Mouse (Mus musculus) hindbrain, embryonic 10.5 days (tissue): ENCODE measurements around the gene Fkbp1b. TPM values are rescaled to one million over a fixed set of nuclear protein-coding genes. Genes with fewer than 3 reads are reported as not detected.

ENCODE experiments used
- DNase-seq: peaks from one replicate; pipeline ENCODE4 v3.0.0-alpha.2; 2017; ENCODE audit warnings: low spot score
- H3K27ac ChIP-seq: fragments of 300-500 bp; sonication (generic); 2 replicates; pipeline ENCODE4 v1.5.1; 2016; ENCODE audit warnings: mild to moderate bottlenecking, moderate library complexity
- H3K27me3 ChIP-seq: fragments of 300-500 bp; sonication (generic); 2 replicates; pipeline ENCODE4 v1.6.1; 2016; ENCODE audit warnings: mild to moderate bottlenecking; ENCODE audit not compliant: poor library complexity, insufficient read depth, severe bottlenecking
- H3K36me3 ChIP-seq: fragments of 300-500 bp; sonication (generic); 2 replicates; pipeline ENCODE4 v1.6.1; 2016; ENCODE audit warnings: mild to moderate bottlenecking, moderate library complexity
- H3K4me1 ChIP-seq: fragments of 300-500 bp; sonication (generic); replicated peaks from 2 replicates; pipeline ENCODE4 v1.6.1; 2016; ENCODE audit warnings: mild to moderate bottlenecking
- H3K4me3 ChIP-seq: fragments of 300-500 bp; sonication (generic); 2 replicates; pipeline ENCODE4 v1.5.1; 2016; ENCODE audit warnings: mild to moderate bottlenecking, moderate library complexity
- H3K9me3 ChIP-seq: fragments of 300-500 bp; sonication (generic); 2 replicates; pipeline ENCODE4 v1.6.1; 2016; ENCODE audit warnings: mild to moderate bottlenecking, moderate library complexity
- WGBS: fragments of 180-500 bp; shearing (Covaris S2); methylation state at CpG from one replicate; pipeline ENCODE4 v1.1.7; 2016; 5-methylcytosine and 5-hydroxymethylcytosine counted together
- polyA plus RNA-seq: library from polyadenylated mRNA; unstranded; fragments of >200 nt; fragmentation: Nextera tagmentation; extraction: Ambion mirVana; gene quantifications from 2 replicates; pipeline ENCODE4 v1.2.1, GENCODE M21; 2016

The Fkbp1b gene
- polyA plus RNA-seq, 1 experiment from 2014 or later, result 14.4 TPM

DNA sequence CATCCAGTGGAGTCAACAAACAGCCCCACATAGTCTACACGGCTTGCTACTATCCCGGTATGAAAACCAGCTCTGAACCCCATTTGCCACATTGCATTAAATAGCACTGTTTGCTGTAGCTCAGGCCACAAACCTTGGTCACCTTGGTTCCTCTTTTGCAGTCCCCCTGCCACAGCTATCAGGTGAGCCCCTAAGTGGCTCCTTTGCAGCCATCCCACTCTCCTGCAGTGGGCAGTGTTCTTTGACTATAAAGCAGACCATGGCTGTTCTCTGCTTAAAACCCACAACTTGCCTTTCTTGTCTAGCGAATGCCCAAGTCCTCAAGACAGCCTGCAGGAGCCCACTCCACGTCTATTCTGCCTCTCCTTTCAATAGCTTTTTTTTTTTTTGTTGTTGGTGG is 30.9 kb upstream of the Fkbp1b start:
- peaks cover 13% of the 10 kb centered on the region for H3K27me3 ChIP-seq
- H3K36me3 ChIP-seq, result no peaks in the 10 kb centered on the region
- no peak overlapping the region for H3K4me3 ChIP-seq
- WGBS, result 55% methylated on average over 4 of the region's 4 CpGs
- H3K9me3 ChIP-seq, result no peaks in the 10 kb centered on the region
- H3K4me1 ChIP-seq, result peaks cover 23% of the 10 kb centered on the region
- H3K27ac ChIP-seq, result no peak overlapping the region
- no peak for DNase-seq

- peaks cover 23% of the 10 kb centered on the region for H3K4me1 ChIP-seq
- H3K9me3 ChIP-seq, result no peaks in the 10 kb centered on the region
- no peak overlapping the region for H3K27ac ChIP-seq
- peaks cover 13% of the 10 kb centered on the region for H3K27me3 ChIP-seq
- no peak overlapping the region for H3K4me3 ChIP-seq
- DNase-seq, result no peak
- H3K36me3 ChIP-seq, result no peaks in the 10 kb centered on the region
- 89% methylated on average over 5 of the region's 5 CpGs for WGBS
Measured at GRCm38 (mm10) chr12:4871260-4871659, 29.9 kb upstream of the Fkbp1b start.

DNA sequence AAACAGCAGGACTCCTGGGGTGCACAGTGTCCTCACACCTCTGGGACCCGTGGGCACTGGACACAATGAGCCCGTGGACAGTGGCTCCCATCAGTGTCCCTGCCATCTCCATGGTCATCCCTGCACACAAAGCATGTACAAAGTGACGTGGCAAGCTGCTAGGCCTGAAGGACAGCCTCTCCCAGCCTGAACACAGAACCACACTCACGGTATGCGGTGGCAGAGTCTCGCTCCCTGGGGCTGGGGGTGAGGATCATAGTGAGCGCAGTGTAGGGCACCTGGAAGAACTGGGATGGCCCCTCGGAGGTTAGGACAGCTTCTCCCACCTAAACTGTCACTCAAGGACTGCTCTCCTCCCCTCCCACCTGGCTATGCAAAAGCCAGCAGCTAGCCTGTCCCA is 27.5 kb upstream of the Fkbp1b start:
- WGBS, result 77% methylated on average over 8 of the region's 8 CpGs

DNA sequence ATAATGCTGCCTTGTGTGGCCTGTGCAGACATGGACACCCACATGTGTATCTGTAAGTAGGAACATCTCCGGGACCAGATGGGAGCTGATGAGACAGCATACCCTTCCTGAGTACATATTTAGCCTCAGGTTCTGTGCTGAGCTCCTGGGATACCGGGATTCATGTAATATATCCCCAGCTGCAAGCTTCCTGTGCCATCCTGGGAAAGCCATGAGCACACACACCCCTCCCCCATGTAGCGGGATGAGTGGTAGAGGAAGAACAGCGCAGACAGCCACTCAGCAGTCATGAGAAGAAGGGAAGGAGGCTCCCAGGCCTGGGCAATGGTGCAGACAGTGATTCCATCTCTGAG is 22.9 kb upstream of the Fkbp1b start:
- H3K9me3 ChIP-seq, result peaks cover 3% of the 10 kb centered on the region; the same call in 1 of the 2 replicates
- no peak overlapping the region for H3K4me3 ChIP-seq
- WGBS, result 84% methylated on average over 4 of the region's 4 CpGs
- H3K27me3 ChIP-seq, result no peaks in the 10 kb centered on the region
- peaks cover 4% of the 10 kb centered on the region; the same call in 1 of the 2 replicates for H3K36me3 ChIP-seq
- H3K27ac ChIP-seq, result 0 out of 2 replicates have a peak overlapping the region, but pooled peaks have one; percentile 13
- no peak for DNase-seq
- H3K4me1 ChIP-seq, result peaks cover 26% of the 10 kb centered on the region

More for the DNA sequence above, 27.5 kb upstream of the Fkbp1b start:
- Histone ChIP-seq H3K36me3 (no peaks in the 10 kb centered on the region), H3K27ac (no peak overlapping the region; the same call in 1 of the 2 replicates), H3K4me3 (no peak overlapping the region), H3K27me3 (peaks cover 10% of the 10 kb centered on the region), H3K9me3 (no peaks in the 10 kb centered on the region), H3K4me1 (peaks cover 21% of the 10 kb centered on the region)
- DNase-seq, result no peak

DNA sequence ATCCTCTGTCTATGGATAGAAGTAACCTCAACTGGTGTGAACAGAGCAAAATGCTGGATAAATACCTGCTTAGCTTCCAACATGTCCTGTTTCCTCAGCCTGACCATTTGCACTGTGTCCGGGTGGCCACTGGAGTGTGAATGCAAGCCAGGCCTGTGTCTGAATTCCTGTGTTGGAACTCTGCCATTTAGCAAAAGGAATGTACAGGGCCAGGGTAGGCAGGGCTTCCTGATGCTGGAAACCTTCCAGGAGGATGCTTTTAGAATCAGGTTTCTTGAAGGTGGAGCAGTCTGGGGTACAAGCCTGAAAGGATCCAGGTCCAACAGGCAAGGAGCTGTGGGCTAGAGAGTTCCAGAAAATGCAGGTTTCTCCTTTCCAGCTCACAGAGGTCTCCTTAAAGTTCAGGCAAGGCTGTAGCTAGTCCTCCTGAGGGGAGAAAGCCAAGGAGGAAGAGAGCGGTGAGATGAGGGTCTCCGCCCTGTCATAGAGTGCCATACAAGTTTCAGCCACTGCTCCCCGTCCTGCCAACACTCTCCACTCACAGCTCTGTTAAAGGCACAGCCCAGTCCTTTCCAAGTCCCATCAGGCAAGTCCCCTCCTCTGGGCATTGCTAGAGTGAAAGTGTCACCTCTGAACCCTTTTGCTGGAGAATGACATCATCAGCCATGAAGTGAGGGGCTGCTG is 22.4 kb upstream of the Fkbp1b start:
- 0 out of 2 replicates have a peak overlapping the region, but pooled peaks have one; percentile 13 for H3K27ac ChIP-seq
- H3K27me3 ChIP-seq, result no peaks in the 10 kb centered on the region
- no peak for DNase-seq
- H3K4me3 ChIP-seq, result no peak overlapping the region
- peaks cover 28% of the 10 kb centered on the region for H3K4me1 ChIP-seq
- H3K36me3 ChIP-seq, result peaks cover 4% of the 10 kb centered on the region; the same call in 1 of the 2 replicates
- WGBS, result 86% methylated on average over 4 of the region's 4 CpGs
- peaks cover 3% of the 10 kb centered on the region; the same call in 1 of the 2 replicates for H3K9me3 ChIP-seq

GRCm38 (mm10) chr12:4862672-4863071 is 21.3 kb upstream of the Fkbp1b start:
- no peak overlapping the region for H3K4me3 ChIP-seq
- DNase-seq, result no peak
- no peak overlapping the region for H3K27ac ChIP-seq
- peaks cover 3% of the 10 kb centered on the region; the same call in 1 of the 2 replicates for H3K9me3 ChIP-seq
- H3K27me3 ChIP-seq, result no peaks in the 10 kb centered on the region
- WGBS, result 90% methylated on average over 4 of the region's 4 CpGs
- H3K36me3 ChIP-seq, result peaks cover 9% of the 10 kb centered on the region
- peaks cover 23% of the 10 kb centered on the region for H3K4me1 ChIP-seq

- 45% methylated on average over 11 of the region's 11 CpGs for WGBS
Measured at GRCm38 (mm10) chr12:4859241-4859914, 18.0 kb upstream of the Fkbp1b start.

GRCm38 (mm10) chr12:4856834-4857233 is 15.4 kb upstream of the Fkbp1b start:
- WGBS, result 95% methylated on average over 2 of the region's 2 CpGs
- Histone ChIP-seq H3K9me3 (no peaks in the 10 kb centered on the region), H3K4me1 (peaks cover 10% of the 10 kb centered on the region), H3K36me3 (peaks cover 57% of the 10 kb centered on the region), H3K27ac (no peak overlapping the region), H3K27me3 (no peaks in the 10 kb centered on the region), H3K4me3 (no peak overlapping the region)
- no peak for DNase-seq

More at GRCm38 (mm10) chr12:4859241-4859914, 18.0 kb upstream of the Fkbp1b start:
- H3K4me1 ChIP-seq, result peaks cover 18% of the 10 kb centered on the region
- H3K36me3 ChIP-seq, result peaks cover 36% of the 10 kb centered on the region
- peaks cover 3% of the 10 kb centered on the region; the same call in 1 of the 2 replicates for H3K9me3 ChIP-seq
- H3K4me3 ChIP-seq, result no peak overlapping the region
- DNase-seq, result peak; percentile 50
- no peaks in the 10 kb centered on the region for H3K27me3 ChIP-seq
- H3K27ac ChIP-seq, result peak overlapping the region; percentile 62

DNA sequence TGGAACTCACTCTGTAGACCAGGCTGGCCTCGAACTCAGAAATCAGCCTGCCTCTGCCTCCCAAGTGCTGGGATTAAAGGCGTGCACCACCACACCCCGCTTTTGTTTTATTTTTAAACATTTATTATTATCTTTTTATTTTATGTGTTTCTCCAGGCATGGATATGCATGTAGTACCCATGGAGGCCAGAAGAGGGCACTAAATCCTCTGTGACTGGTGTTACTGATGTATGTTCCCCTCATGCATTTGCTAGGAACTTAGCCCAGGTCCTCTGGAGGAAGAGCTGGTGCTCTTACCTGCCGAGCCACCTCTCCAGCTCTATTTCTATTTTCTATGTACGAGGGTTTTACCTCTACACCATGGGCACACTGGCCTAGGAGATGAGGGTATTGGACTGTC is 14.8 kb upstream of the Fkbp1b start:
- Histone ChIP-seq H3K4me1 (peaks cover 10% of the 10 kb centered on the region), H3K36me3 (peaks cover 63% of the 10 kb centered on the region), H3K9me3 (no peaks in the 10 kb centered on the region), H3K27me3 (no peaks in the 10 kb centered on the region), H3K4me3 (no peak overlapping the region), H3K27ac (no peak overlapping the region)
- DNase-seq, result no peak
- 96% methylated on average over 5 of the region's 5 CpGs for WGBS

DNA sequence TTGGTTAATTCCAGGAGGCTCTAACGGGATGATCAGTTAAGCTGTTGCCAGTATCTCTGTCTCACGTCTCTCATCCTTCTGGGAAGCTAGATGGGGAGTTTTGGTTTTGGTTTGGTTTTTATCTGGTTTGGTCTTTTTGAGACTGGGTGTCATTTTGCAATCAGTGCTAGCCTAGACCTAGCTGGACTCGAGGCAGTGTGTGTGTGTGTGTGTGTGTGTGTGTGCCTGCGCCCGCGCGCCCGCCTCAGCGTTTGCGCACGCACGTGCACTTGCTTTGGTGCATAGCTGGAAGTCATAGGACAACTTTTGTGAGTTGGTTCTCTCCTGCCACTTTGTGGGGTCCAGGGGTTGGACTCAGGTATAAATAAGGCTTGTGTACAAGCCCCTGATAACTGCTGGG is 2.4 kb upstream of the Fkbp1b start:
- peak overlapping the region; percentile 73 for H3K4me3 ChIP-seq

GRCm38 (mm10) chr12:4842890-4843597 is 1.7 kb upstream of the Fkbp1b start, which contains the start of gene Wdcp:
Gene Wdcp (plus strand): TSS chr12:4843303.
- H3K27ac ChIP-seq, result peak within 1 kb of the TSS; percentile 84
- peaks cover 25% of the 10 kb centered on the region for H3K4me1 ChIP-seq
- peak within 1 kb of the TSS; percentile 73 for H3K4me3 ChIP-seq
- no peaks in the 10 kb centered on the region for H3K9me3 ChIP-seq
- peaks cover 32% of the 10 kb centered on the region for H3K27me3 ChIP-seq
- DNase-seq, result peak; percentile 91
- no peaks in the 10 kb centered on the region for H3K36me3 ChIP-seq
- WGBS, result under 1% methylated on average over 30 of the region's 30 CpGs

More for the DNA sequence above, 2.4 kb upstream of the Fkbp1b start:
- no peaks in the 10 kb centered on the region; the same call in 1 of the 2 replicates for H3K36me3 ChIP-seq
- DNase-seq, result peak; percentile 53
- peaks cover 25% of the 10 kb centered on the region for H3K4me1 ChIP-seq
- H3K9me3 ChIP-seq, result no peaks in the 10 kb centered on the region
- WGBS, result under 1% methylated on average over 12 of the region's 12 CpGs
- H3K27ac ChIP-seq, result peak overlapping the region; percentile 84
- H3K27me3 ChIP-seq, result peaks cover 32% of the 10 kb centered on the region

GRCm38 (mm10) chr12:4842456-4842855 is 1.1 kb upstream of the Fkbp1b start:
- no peak for DNase-seq
- H3K27ac ChIP-seq, result no peak overlapping the region
- H3K9me3 ChIP-seq, result no peaks in the 10 kb centered on the region
- WGBS, result 84% methylated on average over 8 of the region's 8 CpGs
- peaks cover 32% of the 10 kb centered on the region for H3K27me3 ChIP-seq
- H3K36me3 ChIP-seq, result no peaks in the 10 kb centered on the region
- H3K4me3 ChIP-seq, result no peak overlapping the region
- H3K4me1 ChIP-seq, result peaks cover 25% of the 10 kb centered on the region
